Mouse (Mus musculus): ENCODE measurements around the gene Iltifb.
"Not testable (repeated sequence)": the region's sequence is repeated elsewhere in the genome, so short reads cannot be mapped to it uniquely, and the experiment has no call there.

DNA sequence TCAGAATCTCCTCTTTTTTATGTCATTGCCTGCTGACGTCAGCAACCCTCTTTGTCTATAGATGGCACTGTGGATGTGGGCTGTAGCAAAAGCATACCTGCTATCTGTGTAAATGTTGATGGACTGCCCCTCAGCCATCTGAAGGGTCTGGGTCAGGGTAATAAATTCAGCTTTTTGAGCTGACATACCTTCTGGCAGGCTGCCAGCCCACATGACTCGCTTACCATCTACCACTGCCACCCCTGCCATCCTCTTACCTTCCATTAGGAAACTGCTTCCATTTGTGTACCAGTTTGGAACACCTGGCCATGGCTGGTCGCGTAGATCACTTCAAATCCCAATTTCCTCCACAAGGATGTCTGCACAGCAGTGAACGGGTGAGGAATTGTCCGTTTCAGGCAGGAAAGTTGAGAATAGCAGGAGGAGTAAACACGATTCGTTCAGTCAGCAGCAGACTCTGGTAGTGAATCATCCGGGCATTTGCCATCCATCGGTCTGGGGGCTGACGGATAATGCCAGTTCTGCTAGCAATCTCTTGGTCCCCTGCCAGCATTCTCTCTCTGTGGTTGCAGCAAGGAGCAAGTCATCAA lies 45.7 kb downstream of the Iltifb start:
- TF ChIP-seq POLR2A (IDR thresholded peaks at IDR 0.05; ENCODE audit: borderline replicate concordance, insufficient read depth, low read length); CTCF (IDR thresholded peaks at IDR 0.05; ENCODE audit: borderline replicate concordance, insufficient read depth, low read depth, low read length): not testable (repeated sequence)
